Mouse (Mus musculus) lung, embryonic 14.5 days (tissue): ENCODE results near the gene Lmbr1. TPM values are rescaled to one million over a fixed set of nuclear protein-coding genes. Genes with fewer than 3 reads are reported as not detected.
A peak's percentile ranks its signal among the peaks of the same experiment; 100 is the strongest.

Experiments
- ATAC-seq: fragments of 200-750 bp; cut with Nextera tagmentation; 2 replicates; pipeline ENCODE4 v1.8.0; 2017; ENCODE audit warnings: mild to moderate bottlenecking, moderate TSS enrichment, moderate library complexity; ENCODE audit not compliant: insufficient read depth
- DNase-seq: peaks from one replicate; pipeline ENCODE4 v3.0.0-alpha.2; 2015
- H3K27ac ChIP-seq: fragments of 300-500 bp; sonication (generic); 2 replicates; pipeline ENCODE4 v1.5.1; 2014; ENCODE audit warnings: low read depth, mild to moderate bottlenecking, moderate library complexity
- H3K27me3 ChIP-seq: fragments of 300-500 bp; sonication (generic); 2 replicates; pipeline ENCODE4 v1.6.1; 2014; ENCODE audit warnings: low read length, control low read depth; ENCODE audit not compliant: insufficient read depth
- H3K36me3 ChIP-seq: fragments of 300-500 bp; sonication (generic); 2 replicates; pipeline ENCODE4 v1.6.1; 2014; ENCODE audit warnings: control low read depth; ENCODE audit not compliant: insufficient read depth
- H3K4me1 ChIP-seq: fragments of 300-500 bp; sonication (generic); 2 replicates; pipeline ENCODE4 v1.6.1; 2014; ENCODE audit warnings: antibody characterized with exemption, control low read depth; ENCODE audit not compliant: insufficient read depth
- H3K4me2 ChIP-seq: fragments of 300-500 bp; sonication (generic); 2 replicates; pipeline ENCODE4 v1.6.1; 2014; ENCODE audit warnings: mild to moderate bottlenecking
- H3K4me3 ChIP-seq: fragments of 300-500 bp; sonication (generic); 2 replicates; pipeline ENCODE4 v1.5.1; 2014; ENCODE audit warnings: low read depth, low read length
- H3K9ac ChIP-seq: fragments of 300-500 bp; sonication (generic); 2 replicates; pipeline ENCODE4 v1.6.1; 2014
- H3K9me3 ChIP-seq: fragments of 300-500 bp; sonication (generic); 2 replicates; pipeline ENCODE4 v1.6.1; 2016; ENCODE audit warnings: low read depth, low read length, control low read depth
- CTCF ChIP-seq: IDR thresholded peaks from 2 replicates; pipeline ENCODE4 v1.5.1; 2016; ENCODE audit warnings: antibody characterized with exemption, low read depth
- WGBS: fragments of 180-500 bp; shearing (Covaris S2); extraction: QIAGEN DNeasy Blood & Tissue Kit; methylation state at CpG from one replicate; pipeline ENCODE4 v1.1.7; 2014; 5-methylcytosine and 5-hydroxymethylcytosine counted together
- polyA plus RNA-seq: library from polyadenylated mRNA; unstranded; fragments of >200 nt; fragmentation: Nextera tagmentation; extraction: Ambion mirVana; gene quantifications from 2 replicates; pipeline ENCODE4 v1.2.1, GENCODE M21; 2014

The Lmbr1 gene
- polyA plus RNA-seq, 1 experiment from 2014 or later: 12.8 TPM

- Histone ChIP-seq H3K9me3 (no peaks in the 10 kb centered on the region), H3K36me3 (no peaks in the 10 kb centered on the region), H3K9ac (no peak overlapping the region), H3K4me1 (no peaks in the 10 kb centered on the region), H3K27me3 (no peaks in the 10 kb centered on the region), H3K27ac (peak overlapping the region; percentile 19; the same call in 1 of the 2 replicates), H3K4me2 (peak overlapping the region; percentile 18; the same call in 1 of the 2 replicates), H3K4me3 (no peak overlapping the region)
- DNase-seq: peak; percentile 87
- peak; percentile 84 for ATAC-seq
- no peak for TF ChIP-seq CTCF
- WGBS: 21% methylated on average over 7 of the region's 7 CpGs
These were observed 10.2 kb upstream of the Lmbr1 start for GRCm38 (mm10) chr5:29388181-29388943.

GRCm38 (mm10) chr5:29387591-29387990 is 9.4 kb upstream of the Lmbr1 start:
- no peak for TF ChIP-seq CTCF
- H3K4me3 ChIP-seq: no peak overlapping the region
- H3K4me2 ChIP-seq: no peak overlapping the region
- no peak overlapping the region for H3K9ac ChIP-seq
- H3K9me3 ChIP-seq: no peaks in the 10 kb centered on the region
- no peaks in the 10 kb centered on the region for H3K36me3 ChIP-seq
- DNase-seq (peak; percentile 19), ATAC-seq (no peak)
- 11% methylated on average over 1 of the region's 1 CpGs for WGBS
- no peaks in the 10 kb centered on the region for H3K4me1 ChIP-seq
- no peaks in the 10 kb centered on the region for H3K27me3 ChIP-seq
- H3K27ac ChIP-seq: peak overlapping the region; percentile 78

- H3K27ac ChIP-seq: no peak overlapping the region
- no peak for DNase-seq
- H3K36me3 ChIP-seq: no peaks in the 10 kb centered on the region
- no peak overlapping the region for H3K4me3 ChIP-seq
- H3K27me3 ChIP-seq: no peaks in the 10 kb centered on the region
- no peak for ATAC-seq
- no peak overlapping the region for H3K4me2 ChIP-seq
- no peaks in the 10 kb centered on the region for H3K4me1 ChIP-seq
- H3K9ac ChIP-seq: no peak overlapping the region
- no peak for TF ChIP-seq CTCF
- H3K9me3 ChIP-seq: no peaks in the 10 kb centered on the region
- WGBS: 87% methylated on average over 1 of the region's 1 CpGs
These were observed 4.6 kb upstream of the Lmbr1 start for GRCm38 (mm10) chr5:29382776-29383175.

- Histone ChIP-seq H3K4me2 (no peak overlapping the region), H3K9ac (no peak overlapping the region), H3K27me3 (no peaks in the 10 kb centered on the region), H3K27ac (no peak overlapping the region), H3K36me3 (no peaks in the 10 kb centered on the region), H3K4me3 (no peak overlapping the region), H3K9me3 (no peaks in the 10 kb centered on the region), H3K4me1 (0 out of 2 replicates have a peak, but pooled peaks cover 3% of the 10 kb centered on the region)
- DNase-seq: no peak
- no peak for TF ChIP-seq CTCF
- no peak for ATAC-seq
- WGBS: 67% methylated on average over 2 of the region's 2 CpGs
These were observed 1.9 kb upstream of the Lmbr1 start for GRCm38 (mm10) chr5:29380091-29380490.

- Histone ChIP-seq H3K27ac (no peak overlapping the region), H3K27me3 (no peaks in the 10 kb centered on the region), H3K4me1 (0 out of 2 replicates have a peak, but pooled peaks cover 3% of the 10 kb centered on the region), H3K4me3 (peak overlapping the region; percentile 77), H3K9ac (peak overlapping the region; percentile 69), H3K36me3 (no peaks in the 10 kb centered on the region), H3K4me2 (peak overlapping the region; percentile 91), H3K9me3 (no peaks in the 10 kb centered on the region)
- peak; percentile 81 for ATAC-seq
- under 1% methylated on average over 47 of the region's 47 CpGs for WGBS
- no peak for TF ChIP-seq CTCF
- no peak for DNase-seq
These were observed 446 bp downstream of the Lmbr1 start for GRCm38 (mm10) chr5:29377590-29378297.

GRCm38 (mm10) chr5:29363511-29363910 is 14.7 kb downstream of the Lmbr1 start:
- no peaks in the 10 kb centered on the region for H3K9me3 ChIP-seq
- no peak for ATAC-seq
- no peaks in the 10 kb centered on the region for H3K27me3 ChIP-seq
- H3K4me3 ChIP-seq: no peak overlapping the region
- TF ChIP-seq CTCF: no peak
- H3K9ac ChIP-seq: no peak overlapping the region
- H3K27ac ChIP-seq: no peak overlapping the region
- no peaks in the 10 kb centered on the region for H3K4me1 ChIP-seq
- DNase-seq: no peak
- no peaks in the 10 kb centered on the region for H3K36me3 ChIP-seq
- 75% methylated on average over 6 of the region's 6 CpGs for WGBS
- H3K4me2 ChIP-seq: no peak overlapping the region

DNA sequence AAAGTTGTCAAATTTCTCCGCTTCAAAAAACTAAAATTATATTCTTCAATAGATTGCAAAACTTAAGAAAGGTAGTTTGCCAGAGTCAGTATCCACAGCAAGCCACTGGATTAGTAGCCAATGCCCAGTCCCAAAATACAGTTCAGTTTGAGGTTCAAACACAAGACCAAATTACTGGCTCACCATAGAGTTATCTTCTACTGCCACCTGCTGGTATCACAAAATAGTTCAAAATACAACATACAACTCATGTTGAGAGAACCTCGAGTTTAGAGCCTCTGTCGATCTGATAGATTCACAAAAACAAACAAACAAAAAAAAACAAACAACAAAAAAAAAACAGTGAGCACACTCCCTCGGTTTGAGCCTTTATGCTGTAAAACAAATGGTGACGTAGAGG is 42.4 kb downstream of the Lmbr1 start:
- Histone ChIP-seq H3K4me2 (no peak overlapping the region), H3K27me3 (no peaks in the 10 kb centered on the region), H3K9me3 (no peaks in the 10 kb centered on the region), H3K4me3 (no peak overlapping the region), H3K4me1 (no peaks in the 10 kb centered on the region), H3K27ac (no peak overlapping the region), H3K36me3 (no peaks in the 10 kb centered on the region), H3K9ac (no peak overlapping the region)
- WGBS: 41% methylated on average over 5 of the region's 5 CpGs
- peak; percentile 78 for DNase-seq
- peak; percentile 64 for TF ChIP-seq CTCF
- ATAC-seq: no peak
